Mouse (Mus musculus): Measurements from ENCODE around the gene Usp20. TPM values are rescaled to one million over a fixed set of nuclear protein-coding genes. Genes with fewer than 3 reads are reported as not detected.

Gene Usp20
- polyA plus RNA-seq, 1 experiment from 2014 or later: 47.9 TPM

GRCm38 (mm10) chr2:31024618-31025370 lies 42.7 kb downstream of the Usp20 start:
- H3K27me3 ChIP-seq: no peaks in the 10 kb centered on the region
- no peak overlapping the region for H3K9ac ChIP-seq (replicated peaks)
- peak; percentile 50; the same call in 1 of the 2 replicates for ATAC-seq
- H3K4me3 ChIP-seq (replicated peaks): no peak overlapping the region
- no peak overlapping the region for H3K27ac ChIP-seq
- H3K4me1 ChIP-seq (replicated peaks): no peaks in the 10 kb centered on the region
- H3K36me3 ChIP-seq: peaks cover 46% of the 10 kb centered on the region
- 23% methylated on average over 5 of the region's 5 CpGs for WGBS
- H3K4me2 ChIP-seq (replicated peaks): no peak overlapping the region
- no peaks in the 10 kb centered on the region for H3K9me3 ChIP-seq

GRCm38 (mm10) chr2:31025458-31025857 lies 43.4 kb downstream of the Usp20 start:
- WGBS: 87% methylated on average over 3 of the region's 3 CpGs
- peaks cover 43% of the 10 kb centered on the region for H3K36me3 ChIP-seq
- ATAC-seq: no peak
- H3K4me2 ChIP-seq (replicated peaks): no peak overlapping the region
- no peak overlapping the region for H3K4me3 ChIP-seq (replicated peaks)
- no peaks in the 10 kb centered on the region for H3K9me3 ChIP-seq
- no peaks in the 10 kb centered on the region for H3K4me1 ChIP-seq (replicated peaks)
- no peaks in the 10 kb centered on the region for H3K27me3 ChIP-seq
- no peak overlapping the region for H3K27ac ChIP-seq
- H3K9ac ChIP-seq (replicated peaks): no peak overlapping the region

GRCm38 (mm10) chr2:31026642-31027041 lies 44.6 kb downstream of the Usp20 start:
- H3K27me3 ChIP-seq: no peaks in the 10 kb centered on the region
- H3K4me3 ChIP-seq (replicated peaks): no peak overlapping the region
- H3K4me1 ChIP-seq (replicated peaks): no peaks in the 10 kb centered on the region
- H3K9me3 ChIP-seq: no peaks in the 10 kb centered on the region
- no peak for ATAC-seq
- no peak overlapping the region for H3K27ac ChIP-seq
- no peak overlapping the region for H3K9ac ChIP-seq (replicated peaks)
- no peak overlapping the region for H3K4me2 ChIP-seq (replicated peaks)
- WGBS: 75% methylated on average over 8 of the region's 8 CpGs
- peaks cover 38% of the 10 kb centered on the region for H3K36me3 ChIP-seq

GRCm38 (mm10) chr2:31031972-31032371 lies 49.9 kb downstream of the Usp20 start:
- Histone ChIP-seq H3K9me3 (no peaks in the 10 kb centered on the region), H3K9ac (replicated peaks) (no peak overlapping the region), H3K4me3 (replicated peaks) (no peak overlapping the region), H3K4me1 (replicated peaks) (no peaks in the 10 kb centered on the region), H3K36me3 (peaks cover 70% of the 10 kb centered on the region), H3K27me3 (no peaks in the 10 kb centered on the region), H3K4me2 (replicated peaks) (no peak overlapping the region), H3K27ac (no peak overlapping the region)
- no peak for ATAC-seq
- WGBS: 94% methylated on average over 7 of the region's 7 CpGs

GRCm38 (mm10) chr2:31036811-31037210 lies 54.7 kb downstream of the Usp20 start:
- peaks cover 60% of the 10 kb centered on the region for H3K36me3 ChIP-seq
- H3K27ac ChIP-seq: no peak overlapping the region
- ATAC-seq: no peak
- no peaks in the 10 kb centered on the region for H3K4me1 ChIP-seq (replicated peaks)
- WGBS: 96% methylated on average over 6 of the region's 6 CpGs
- no peak overlapping the region for H3K9ac ChIP-seq (replicated peaks)
- H3K4me2 ChIP-seq (replicated peaks): no peak overlapping the region
- no peaks in the 10 kb centered on the region; the same call in 1 of the 2 replicates for H3K9me3 ChIP-seq
- H3K27me3 ChIP-seq: no peaks in the 10 kb centered on the region
- H3K4me3 ChIP-seq (replicated peaks): no peak overlapping the region

- Histone ChIP-seq H3K27ac (no peak overlapping the region), H3K4me3 (replicated peaks) (no peak overlapping the region), H3K36me3 (peaks cover 34% of the 10 kb centered on the region), H3K9me3 (no peaks in the 10 kb centered on the region; the same call in 1 of the 2 replicates), H3K4me1 (replicated peaks) (no peaks in the 10 kb centered on the region), H3K4me2 (replicated peaks) (no peak overlapping the region), H3K27me3 (no peaks in the 10 kb centered on the region), H3K9ac (replicated peaks) (no peak overlapping the region)
- ATAC-seq: no peak
- 92% methylated on average over 3 of the region's 3 CpGs for WGBS
Measured at GRCm38 (mm10) chr2:31040043-31040442, 58.0 kb downstream of the Usp20 start.

- Histone ChIP-seq H3K4me1 (replicated peaks) (no peaks in the 10 kb centered on the region), H3K9ac (replicated peaks) (no peak overlapping the region), H3K36me3 (peaks cover 29% of the 10 kb centered on the region), H3K27ac (no peak overlapping the region), H3K4me3 (replicated peaks) (no peak overlapping the region), H3K9me3 (no peaks in the 10 kb centered on the region; the same call in 1 of the 2 replicates), H3K4me2 (replicated peaks) (no peak overlapping the region), H3K27me3 (no peaks in the 10 kb centered on the region)
- 84% methylated on average over 3 of the region's 3 CpGs for WGBS
- no peak for ATAC-seq
Measured at GRCm38 (mm10) chr2:31040487-31040886, 58.4 kb downstream of the Usp20 start.

GRCm38 (mm10) chr2:31041386-31041785 lies 59.3 kb downstream of the Usp20 start:
- Histone ChIP-seq H3K4me1 (replicated peaks) (no peaks in the 10 kb centered on the region), H3K36me3 (peaks cover 23% of the 10 kb centered on the region), H3K27me3 (no peaks in the 10 kb centered on the region), H3K4me3 (replicated peaks) (no peak overlapping the region), H3K9me3 (no peaks in the 10 kb centered on the region; the same call in 1 of the 2 replicates), H3K27ac (no peak overlapping the region), H3K4me2 (replicated peaks) (no peak overlapping the region), H3K9ac (replicated peaks) (no peak overlapping the region)
- 93% methylated on average over 6 of the region's 6 CpGs for WGBS
- no peak for ATAC-seq

GRCm38 (mm10) chr2:31042881-31043280 lies 60.8 kb downstream of the Usp20 start:
- Histone ChIP-seq H3K9me3 (no peaks in the 10 kb centered on the region; the same call in 1 of the 2 replicates), H3K27ac (no peak overlapping the region), H3K9ac (replicated peaks) (no peak overlapping the region), H3K4me2 (replicated peaks) (no peak overlapping the region), H3K4me3 (replicated peaks) (no peak overlapping the region), H3K36me3 (peaks cover 24% of the 10 kb centered on the region), H3K27me3 (no peaks in the 10 kb centered on the region), H3K4me1 (replicated peaks) (no peaks in the 10 kb centered on the region)
- WGBS: 91% methylated on average over 6 of the region's 6 CpGs
- ATAC-seq: no peak

- Histone ChIP-seq H3K36me3 (peaks cover 26% of the 10 kb centered on the region), H3K9me3 (no peaks in the 10 kb centered on the region; the same call in 1 of the 2 replicates), H3K4me3 (replicated peaks) (no peak overlapping the region), H3K27ac (no peak overlapping the region), H3K9ac (replicated peaks) (no peak overlapping the region), H3K4me1 (replicated peaks) (no peaks in the 10 kb centered on the region), H3K4me2 (replicated peaks) (no peak overlapping the region), H3K27me3 (no peaks in the 10 kb centered on the region)
- no peak for ATAC-seq
- WGBS: 100% methylated on average over 1 of the region's 1 CpGs
Measured at GRCm38 (mm10) chr2:31043856-31044255, 61.8 kb downstream of the Usp20 start.

- no peaks in the 10 kb centered on the region for H3K27me3 ChIP-seq
- WGBS: 93% methylated on average over 6 of the region's 6 CpGs
- H3K4me2 ChIP-seq (replicated peaks): no peak overlapping the region
- H3K9ac ChIP-seq (replicated peaks): no peak overlapping the region
- no peaks in the 10 kb centered on the region for H3K9me3 ChIP-seq
- no peak overlapping the region for H3K27ac ChIP-seq
- no peaks in the 10 kb centered on the region for H3K4me1 ChIP-seq (replicated peaks)
- no peak overlapping the region for H3K4me3 ChIP-seq (replicated peaks)
- ATAC-seq: no peak
- H3K36me3 ChIP-seq: peaks cover 29% of the 10 kb centered on the region
Measured at GRCm38 (mm10) chr2:31048037-31048436, 66.0 kb downstream of the Usp20 start.

- Histone ChIP-seq H3K9ac (replicated peaks) (no peak overlapping the region), H3K27me3 (no peaks in the 10 kb centered on the region), H3K4me1 (replicated peaks) (no peaks in the 10 kb centered on the region), H3K36me3 (peaks cover 53% of the 10 kb centered on the region), H3K4me2 (replicated peaks) (no peak overlapping the region), H3K27ac (no peak overlapping the region), H3K4me3 (replicated peaks) (no peak overlapping the region), H3K9me3 (no peaks in the 10 kb centered on the region)
- WGBS: 91% methylated on average over 10 of the region's 10 CpGs
- ATAC-seq: no peak
Measured at GRCm38 (mm10) chr2:31052441-31052840, 70.4 kb downstream of the Usp20 start.

- H3K27ac ChIP-seq: no peak overlapping the region
- H3K4me3 ChIP-seq (replicated peaks): no peak overlapping the region
- no peaks in the 10 kb centered on the region for H3K9me3 ChIP-seq
- no peak overlapping the region for H3K4me2 ChIP-seq (replicated peaks)
- H3K36me3 ChIP-seq: peaks cover 52% of the 10 kb centered on the region
- H3K4me1 ChIP-seq (replicated peaks): no peaks in the 10 kb centered on the region
- ATAC-seq: no peak
- no peak overlapping the region for H3K9ac ChIP-seq (replicated peaks)
- H3K27me3 ChIP-seq: no peaks in the 10 kb centered on the region
- WGBS: 94% methylated on average over 13 of the region's 13 CpGs
Measured at GRCm38 (mm10) chr2:31053426-31053825, 71.3 kb downstream of the Usp20 start.

Data from midbrain, embryonic 13.5 days (tissue).